Comparison of ENCODE assay signal across 8 mouse cellular contexts in the genomic region with DNA sequence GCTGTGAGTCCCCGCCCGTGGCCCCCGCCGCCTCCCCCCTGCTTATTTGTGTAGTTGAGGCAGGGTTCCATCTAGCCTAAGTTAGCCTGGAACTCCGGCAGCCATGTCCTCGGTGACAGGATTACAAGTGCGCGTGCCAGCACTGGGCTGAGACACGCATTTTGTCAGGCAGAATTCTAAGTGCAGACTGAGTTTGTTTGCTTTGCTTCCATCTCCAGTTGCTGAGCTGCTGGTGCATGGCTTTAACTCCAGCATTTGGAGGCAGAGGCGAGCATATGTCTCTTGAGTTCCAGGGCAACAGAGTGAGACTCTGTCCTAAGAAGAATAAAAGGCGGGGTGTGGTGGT. TPM values are rescaled to one million over a fixed set of nuclear protein-coding genes. Genes with fewer than 3 reads are reported as not detected.
DNase-seq lines count a peak whose midpoint lies in the region; ATAC-seq lines count a peak whose summit lies in the region.

No protein-coding gene starts in this region.

- H3K27me3 ChIP-seq in kidney, embryonic 14.5 days (ENCODE audit: control insufficient read depth, insufficient read depth, low read length): no peaks in the 10 kb centered on the region

- H3K36me3 ChIP-seq in kidney, embryonic 14.5 days (ENCODE audit: control insufficient read depth, insufficient read depth, low read length): peaks cover 23% of the 10 kb centered on the region
- peaks cover 26% of the 10 kb centered on the region for H3K36me3 ChIP-seq in macrophage (ENCODE audit: inconsistent target)

- peak overlapping the region; percentile 88 for H3K4me2 ChIP-seq in kidney, embryonic 14.5 days (replicated peaks; ENCODE audit: low read depth, low read length)

- H3K4me1 ChIP-seq in kidney, embryonic 14.5 days (ENCODE audit: control insufficient read depth, insufficient read depth, low read length): peaks cover 10% of the 10 kb centered on the region; the same call in 1 of the 2 replicates

- H3K27ac ChIP-seq in kidney, embryonic 14.5 days (ENCODE audit: low read depth, low read length): peak overlapping the region; percentile 90
- H3K27ac ChIP-seq in macrophage: peak overlapping the region; percentile 17; the same call in 1 of the 2 replicates

- H3K9ac ChIP-seq in kidney, embryonic 14.5 days (ENCODE audit: low read depth, low read length): peak overlapping the region; percentile 94

- intact Hi-C loops in heart, postnatal 10 days (cut with DNase I): no loop called here

- H3K4me3 ChIP-seq in kidney, embryonic 14.5 days (ENCODE audit: low read length): peak overlapping the region; percentile 89
- H3K4me3 ChIP-seq in macrophage (ENCODE audit: inconsistent target): peak overlapping the region; percentile 47

- no peaks in the 10 kb centered on the region for H3K9me3 ChIP-seq in kidney, embryonic 14.5 days (ENCODE audit: control insufficient read depth, low read length)

- 2% methylated on average over 11 of the region's 11 CpGs for WGBS in kidney, embryonic 14.5 days
- 5% methylated on average over 10 of the region's 11 CpGs for WGBS in macrophage (ENCODE audit: missing documents)

- no peak for DNase-seq in kidney, adult 11 months
- DNase-seq in NIH3T3 (ENCODE audit: low read depth): peak; percentile 61
- DNase-seq in heart, postnatal 10 days: peak; percentile 46 to 59
- no peak for DNase-seq in frontal cortex, postnatal 25 days (ENCODE audit: low spot score in 2 of 2)
- no peak for DNase-seq in left cerebral cortex, adult 9 months (ENCODE audit: low spot score in 2 of 2)
- no peak for DNase-seq in urinary bladder, postnatal 25 days (ENCODE audit: low spot score)

- peaks cover 12% of the 10 kb centered on the region; the same call in 1 of the 2 replicates for H3K79me2 ChIP-seq in macrophage (ENCODE audit: inconsistent target)

- peak; percentile 2; the same call in 1 of the 2 replicates for ATAC-seq in kidney, embryonic 14.5 days (ENCODE audit: low FRiP score, low TSS enrichment)

RNA-seq across cellular contexts. Expression of gene Fance, which starts 0.5 kb away (rescaled TPM):
- polyA plus RNA-seq in kidney, embryonic 14.5 days (2014; fragmentation: Nextera tagmentation; extraction: Ambion mirVana): 24.1 and 31.9 TPM in 2 replicates
- total RNA-seq in heart, postnatal 10 days (2021): 10 to 100 TPM; 16.9 to 18.2 TPM
- total RNA-seq in macrophage (2018; cell fraction: chromatin; rRNA removed): 10 to 100 TPM in 22 of 26 experiments, 1 to 10 TPM in 4; 3.7 to 74.7 (median 25.1) TPM
- 10 to 100 TPM in 20 of 26 experiments, 1 to 10 TPM in 6; 8.0 to 29.0 (median 13.7) TPM for total RNA-seq in macrophage (2018; cell fraction: cytosol; rRNA removed)
- 10 to 100 TPM in 20 of 26 experiments, 1 to 10 TPM in 6; 6.8 to 53.6 (median 14.9) TPM for total RNA-seq in macrophage (2018; cell fraction: nucleus; rRNA removed)
- 10.8 to 20.6 TPM (median 20.1 TPM) in 3 replicates for polyA plus RNA-seq in macrophage (2018)

RNA-seq across cellular contexts. Expression of gene Rpl10a, which starts 14.4 kb away (rescaled TPM):
- polyA plus RNA-seq in kidney, embryonic 14.5 days (2014; fragmentation: Nextera tagmentation; extraction: Ambion mirVana): 911 and 1,064 TPM in 2 replicates
- total RNA-seq in heart, postnatal 10 days (2021): 100 to 1,000 TPM; 584 to 595 TPM
- total RNA-seq in macrophage (2018; cell fraction: chromatin; rRNA removed): 100 to 1,000 TPM in 18 of 26 experiments, 10 to 100 TPM in 8; 45.1 to 363 (median 129) TPM
- 100 to 1,000 TPM; 231 to 788 (median 435) TPM for total RNA-seq in macrophage (2018; cell fraction: cytosol; rRNA removed)
- total RNA-seq in macrophage (2018; cell fraction: nucleus; rRNA removed): 100 to 1,000 TPM in 25 of 26 experiments, 10 to 100 TPM in 1; 93.9 to 792 (median 186) TPM
- polyA plus RNA-seq in macrophage (2018): 257 to 572 TPM (median 569 TPM) in 3 replicates

RNA-seq across cellular contexts. Expression of gene Tead3, which starts 36.8 kb away (rescaled TPM):
- polyA plus RNA-seq in kidney, embryonic 14.5 days (2014; fragmentation: Nextera tagmentation; extraction: Ambion mirVana): 8.7 and 10.9 TPM in 2 replicates
- 10 to 100 TPM; 15.3 to 19.3 TPM for total RNA-seq in heart, postnatal 10 days (2021)
- 1 to 10 TPM in 3 of 26 experiments, under 1 TPM in 7, not detected in 16; 0.28 to 2.7 (median 0.61) TPM for total RNA-seq in macrophage (2018; cell fraction: chromatin; rRNA removed)
- under 1 TPM in 8 of 26 experiments, not detected in 18; 0.09 to 0.19 (median 0.10) TPM for total RNA-seq in macrophage (2018; cell fraction: cytosol; rRNA removed)
- total RNA-seq in macrophage (2018; cell fraction: nucleus; rRNA removed): under 1 TPM in 6 of 26 experiments, not detected in 20; 0.23 to 0.86 (median 0.29) TPM
- not detected in 3 replicates for polyA plus RNA-seq in macrophage (2018)

RNA-seq across cellular contexts. Expression of gene Tulp1, which starts 51.2 kb away (rescaled TPM):
- polyA plus RNA-seq in kidney, embryonic 14.5 days (2014; fragmentation: Nextera tagmentation; extraction: Ambion mirVana): 5.1 and 5.6 TPM in 2 replicates
- total RNA-seq in heart, postnatal 10 days (2021): under 1 TPM; 0.86 to 0.94 TPM
- total RNA-seq in macrophage (2018; cell fraction: chromatin; rRNA removed): not detected
- total RNA-seq in macrophage (2018; cell fraction: cytosol; rRNA removed): not detected
- not detected for total RNA-seq in macrophage (2018; cell fraction: nucleus; rRNA removed)
- not detected in 3 replicates for polyA plus RNA-seq in macrophage (2018)

Comparison
In these comparisons a context has a peak if more than half of its experiments do, and no peak if none do; other contexts are left out.
1. DNase-seq: peak in NIH3T3 (single experiment) and heart, postnatal 10 days (2 of 2); none in kidney, adult 11 months (single experiment), frontal cortex, postnatal 25 days (0 of 2), left cerebral cortex, adult 9 months (0 of 2) and urinary bladder, postnatal 25 days (single experiment).